Mouse (Mus musculus): Measurements from ENCODE around the gene Zfp956. TPM values are rescaled to one million over a fixed set of nuclear protein-coding genes. Genes with fewer than 3 reads are reported as not detected.

The Zfp956 gene
- total RNA-seq, 2 experiments from 2014 or later: 22.2 to 25.7 TPM

GRCm38 (mm10) chr6:47968166-47968565 is 15.0 kb downstream of the Zfp956 start:
- peak in 1 of 2 experiments; percentile 58 for DNase-seq (ENCODE audit: low spot score in 2 of 2)

- DNase-seq (ENCODE audit: low spot score in 2 of 2): no peak
Observed at GRCm38 (mm10) chr6:47974599-47974998, 21.4 kb downstream of the Zfp956 start.

GRCm38 (mm10) chr6:47978897-47979368 is 25.7 kb downstream of the Zfp956 start:
- DNase-seq (ENCODE audit: low spot score in 2 of 2): peak; percentile 80 to 88

GRCm38 (mm10) chr6:47983936-47984335 is 30.7 kb downstream of the Zfp956 start:
- DNase-seq (ENCODE audit: low spot score in 2 of 2): no peak

GRCm38 (mm10) chr6:47995661-47996060 is 42.5 kb downstream of the Zfp956 start:
- no peak for DNase-seq (ENCODE audit: low spot score in 2 of 2)

GRCm38 (mm10) chr6:48010727-48011126 is 57.5 kb downstream of the Zfp956 start:
- DNase-seq (ENCODE audit: low spot score in 2 of 2): no peak

Other genes starting within 250 kb of the Zfp956 start
- 10 to 100 TPM; 73.1 to 74.2 TPM for gene Pdia4, start 140.0 kb upstream of the Zfp956 start, total RNA-seq (2021)
- gene Zfp786, start 122.5 kb upstream of the Zfp956 start, total RNA-seq (2021): 1 to 10 TPM; 4.9 to 5.0 TPM
- gene Zfp398, start 117.7 kb upstream of the Zfp956 start, total RNA-seq (2021): 10 to 100 TPM; 20.1 to 23.8 TPM
- 10 to 100 TPM; 11.9 to 12.2 TPM for gene Zfp282, start 76.2 kb upstream of the Zfp956 start, total RNA-seq (2021)
- 10 to 100 TPM; 19.7 to 20.2 TPM for gene Zfp212, start 32.9 kb upstream of the Zfp956 start, total RNA-seq (2021)
- 10 to 100 TPM; 30.9 to 34.3 TPM for gene Zfp777, start 95.5 kb downstream of the Zfp956 start, total RNA-seq (2021)
- 10 to 100 TPM; 31.4 to 32.2 TPM for gene Zfp746, start 133.2 kb downstream of the Zfp956 start, total RNA-seq (2021)